8 mouse cellular contexts compared by ENCODE assay signal in the genomic region with DNA sequence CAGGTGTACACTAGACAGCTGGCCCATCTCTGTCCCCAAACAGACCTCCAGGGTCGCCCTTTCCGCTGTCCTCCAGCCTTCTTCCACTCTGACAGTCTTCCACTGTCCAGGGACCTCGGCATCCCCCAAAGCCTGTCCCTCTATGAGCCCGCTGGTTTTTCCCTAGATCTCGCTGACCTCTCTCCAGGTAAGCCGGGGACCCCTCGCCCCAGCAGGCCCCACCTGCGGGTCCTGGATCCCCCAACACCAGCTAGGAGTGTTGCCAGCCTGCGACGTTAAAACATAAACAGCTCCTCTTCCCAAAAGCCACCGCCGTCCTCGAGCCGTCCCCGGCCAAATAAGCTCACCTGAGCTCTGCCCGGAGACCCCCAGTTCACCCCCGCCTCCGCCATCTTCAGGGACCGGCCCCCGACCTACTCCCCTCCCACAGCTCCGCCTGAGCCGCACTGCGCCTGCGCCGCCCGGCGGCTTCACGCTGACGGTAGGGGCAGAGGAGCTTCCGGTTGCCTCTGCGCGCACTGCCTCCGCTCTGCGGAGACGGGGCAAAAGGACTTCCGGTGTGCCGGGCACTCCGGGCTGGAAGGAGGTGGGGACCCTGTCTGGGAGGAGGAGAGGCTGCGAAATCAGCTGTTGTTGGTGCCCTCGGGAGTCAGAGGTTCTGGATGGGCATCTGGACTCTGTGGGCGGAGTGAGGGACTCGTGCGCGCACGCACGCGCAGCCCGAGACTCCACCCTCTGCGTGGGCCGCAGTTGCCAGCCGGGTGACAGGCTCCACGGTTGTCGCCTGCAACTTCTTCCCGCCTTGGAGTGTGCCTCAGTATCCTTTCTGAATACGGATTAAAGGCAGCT. TPM values are rescaled to one million over a fixed set of nuclear protein-coding genes. Genes with fewer than 3 reads are reported as not detected.
A peak's percentile ranks its signal among the peaks of the same experiment; 100 is the strongest.
DNase-seq lines count a peak whose midpoint lies in the region; ATAC-seq lines count a peak whose summit lies in the region.

No protein-coding gene starts in this region.

- peak; percentile 96 for DNase-seq in CD4-positive helper T cell, adult 2 months (ENCODE audit: low read depth, low spot score)
- peak; percentile 88 for DNase-seq in brain, embryonic 18.5 days (ENCODE audit: low read depth, low spot score)
- DNase-seq in kidney, postnatal 10 days: peak; percentile 95
- DNase-seq in natural killer cell, adult 2 months (ENCODE audit: low spot score in 2 of 2): peak; percentile 90 to 94

- peak overlapping the region; percentile 93 for H3K27ac ChIP-seq in heart, embryonic 13.5 days (replicated peaks)
- peak overlapping the region; percentile 90 for H3K27ac ChIP-seq in liver, embryonic 12.5 days
- peak overlapping the region; percentile 93 for H3K27ac ChIP-seq in stomach, embryonic 15.5 days

- no peaks in the 10 kb centered on the region for H3K27me3 ChIP-seq in heart, embryonic 13.5 days (replicated peaks)
- H3K27me3 ChIP-seq in liver, embryonic 12.5 days (replicated peaks): no peaks in the 10 kb centered on the region
- H3K27me3 ChIP-seq in stomach, embryonic 15.5 days (replicated peaks): no peaks in the 10 kb centered on the region

- WGBS in heart, embryonic 13.5 days: under 1% methylated on average over 55 of the region's 55 CpGs
- WGBS in liver, embryonic 12.5 days (ENCODE audit: insufficient replicate concordance): under 1% methylated on average over 55 of the region's 55 CpGs
- WGBS in stomach, embryonic 15.5 days: under 1% methylated on average over 55 of the region's 55 CpGs

- peak overlapping the region; percentile 92 for H3K4me2 ChIP-seq in heart, embryonic 13.5 days
- H3K4me2 ChIP-seq in liver, embryonic 12.5 days: peak overlapping the region; percentile 83
- H3K4me2 ChIP-seq in stomach, embryonic 15.5 days: peak overlapping the region; percentile 81

- peak overlapping the region; percentile 75 for H3K4me3 ChIP-seq in heart, embryonic 13.5 days
- peak overlapping the region; percentile 78 for H3K4me3 ChIP-seq in liver, embryonic 12.5 days
- H3K4me3 ChIP-seq in stomach, embryonic 15.5 days (replicated peaks): peak overlapping the region; percentile 77

- H3K9me3 ChIP-seq in heart, embryonic 13.5 days: no peaks in the 10 kb centered on the region
- no peaks in the 10 kb centered on the region for H3K9me3 ChIP-seq in liver, embryonic 12.5 days (replicated peaks)
- no peaks in the 10 kb centered on the region for H3K9me3 ChIP-seq in stomach, embryonic 15.5 days

- H3K36me3 ChIP-seq in heart, embryonic 13.5 days: 0 out of 2 replicates have a peak, but pooled peaks cover 5% of the 10 kb centered on the region
- H3K36me3 ChIP-seq in liver, embryonic 12.5 days: no peaks in the 10 kb centered on the region
- H3K36me3 ChIP-seq in stomach, embryonic 15.5 days: no peaks in the 10 kb centered on the region

- peak overlapping the region; percentile 90 for H3K9ac ChIP-seq in heart, embryonic 13.5 days
- H3K9ac ChIP-seq in liver, embryonic 12.5 days: peak overlapping the region; percentile 84
- peak overlapping the region; percentile 58 for H3K9ac ChIP-seq in stomach, embryonic 15.5 days

- peaks cover 34% of the 10 kb centered on the region for H3K4me1 ChIP-seq in heart, embryonic 13.5 days
- peaks cover 21% of the 10 kb centered on the region; the same call in 1 of the 2 replicates for H3K4me1 ChIP-seq in liver, embryonic 12.5 days
- 0 out of 2 replicates have a peak, but pooled peaks cover 3% of the 10 kb centered on the region for H3K4me1 ChIP-seq in stomach, embryonic 15.5 days

- ATAC-seq in erythroid progenitor cell, adult 5-6 weeks (replicated peaks; ENCODE audit: low FRiP score, poor library complexity, severe bottlenecking): peak; percentile 96
- ATAC-seq in heart, embryonic 13.5 days (ENCODE audit: extremely low read depth, insufficient number of reproducible peaks, low FRiP score, low TSS enrichment): peak; percentile 92
- ATAC-seq in liver, embryonic 12.5 days: peak; percentile 96
- peak; percentile 97 for ATAC-seq in stomach, embryonic 15.5 days (ENCODE audit: insufficient read depth, low FRiP score, low read depth)

RNA-seq across cellular contexts. Expression of a gene that starts 4.8 kb away (rescaled TPM):
- total RNA-seq in erythroid progenitor cell, adult 5-6 weeks (2015; ENCODE audit: low replicate concordance): 6.1 and 10.5 TPM in 2 replicates
- total RNA-seq in erythroid progenitor cell, adult 5-6 weeks (2017; ENCODE audit: low replicate concordance): 4.7 and 18.9 TPM in 2 replicates
- polyA plus RNA-seq in heart, embryonic 13.5 days (2015; fragmentation: Nextera tagmentation; extraction: Ambion mirVana): 37.6 and 39.9 TPM in 2 replicates
- 9.3 and 9.8 TPM in 2 replicates for polyA plus RNA-seq in liver, embryonic 12.5 days (2016; fragmentation: Nextera tagmentation; extraction: Ambion mirVana)
- 31.3 and 33.4 TPM in 2 replicates for polyA plus RNA-seq in stomach, embryonic 15.5 days (2015; fragmentation: Nextera tagmentation; extraction: Ambion mirVana)

Comparison
In these comparisons a context has a peak if more than half of its experiments do, and no peak if none do; other contexts are left out.
1. Peak in every context shown above with its lines: DNase-seq, ATAC-seq, H3K4me3 ChIP-seq and H3K27ac ChIP-seq.